Mouse (Mus musculus): ENCODE measurements around the gene Vmn1r41.

Gene Vmn1r41

DNA sequence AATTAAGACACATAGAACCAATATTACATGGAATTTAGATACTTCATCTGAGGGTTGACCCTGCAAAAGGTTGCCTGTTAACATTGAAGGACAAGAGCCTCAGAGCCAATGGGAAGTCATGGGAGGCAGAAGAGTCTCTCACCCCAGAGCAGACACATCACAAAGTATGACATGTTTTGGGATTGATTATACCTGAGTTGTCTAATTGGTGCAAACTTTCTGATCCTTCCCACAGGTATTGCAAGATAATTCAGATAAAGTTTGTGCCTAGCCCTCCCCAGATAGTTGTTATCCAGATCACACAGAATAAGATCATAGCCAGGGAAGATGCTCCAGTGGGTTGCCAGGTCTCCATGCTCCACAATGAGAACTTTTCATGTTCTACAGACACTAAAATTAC lies at the start of gene Vmn1r41:
Gene Vmn1r41 (plus strand): TSS at position 301 of the 400 bp plus-strand sequence.
- no peak for DNase-seq

DNA sequence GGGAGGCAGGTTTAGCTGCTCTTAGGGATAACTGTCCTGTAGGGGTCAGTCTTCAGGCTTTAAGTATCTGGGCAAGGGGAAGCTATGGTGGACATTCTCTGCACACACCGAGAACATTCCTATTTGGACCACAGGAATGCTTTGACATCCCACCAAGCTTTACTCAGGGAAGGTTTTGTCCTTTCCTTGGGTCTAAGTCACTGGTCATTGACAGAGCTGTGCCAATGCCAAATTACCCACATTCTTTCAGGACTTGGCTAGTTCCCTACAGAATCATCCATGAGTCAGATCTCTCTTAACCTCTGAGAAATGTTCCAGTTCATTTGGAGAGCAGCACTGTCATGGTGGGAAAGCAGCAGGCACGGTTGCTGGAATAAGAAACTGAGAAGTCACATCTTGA lies 33.9 kb upstream of the Vmn1r41 start:
- DNase-seq, result no peak

DNA sequence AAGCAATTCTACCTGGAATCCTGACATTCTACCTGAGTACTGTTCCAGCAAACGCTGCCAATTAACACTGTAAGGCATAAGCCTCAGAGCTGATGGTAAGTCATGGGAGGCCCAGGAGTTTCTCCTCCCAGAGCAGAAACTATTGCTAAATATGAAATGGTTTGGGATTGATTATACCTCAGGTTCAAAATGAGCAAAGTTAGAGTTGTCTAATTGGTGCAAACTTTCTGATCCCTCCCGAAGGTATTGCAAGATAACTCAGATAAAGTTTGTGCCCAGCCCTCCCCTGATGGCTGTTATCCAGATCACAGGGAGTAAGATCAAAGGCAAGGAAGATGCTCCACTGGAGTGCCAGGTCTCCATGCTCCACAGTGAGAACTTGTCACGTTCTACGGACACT lies 33.3 kb upstream of the Vmn1r41 start, which contains the start of gene Vmn1r40:
Gene Vmn1r40 (plus strand): TSS at position 301 of the 400 bp plus-strand sequence.
- no peak for DNase-seq

DNA sequence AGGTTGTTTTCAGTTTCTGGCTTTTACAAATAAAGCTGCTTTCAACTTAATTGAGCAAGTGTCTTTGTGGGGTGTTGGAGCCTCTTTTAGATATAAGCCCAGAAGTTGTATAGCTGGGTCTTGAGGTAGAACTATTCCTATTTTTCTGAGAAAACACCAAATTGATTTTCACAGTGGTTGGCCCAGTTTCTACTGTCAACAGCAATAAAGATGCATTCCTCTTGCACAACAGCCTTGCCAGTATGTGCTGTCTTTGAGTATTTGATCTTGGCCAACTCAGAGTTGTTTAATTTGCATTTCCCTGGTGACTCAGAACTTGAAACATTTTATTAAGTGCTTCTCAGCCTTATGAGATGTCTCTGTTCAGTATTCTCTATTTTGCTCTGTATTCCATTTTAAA lies 22.5 kb upstream of the Vmn1r41 start:
- no peak for DNase-seq

DNA sequence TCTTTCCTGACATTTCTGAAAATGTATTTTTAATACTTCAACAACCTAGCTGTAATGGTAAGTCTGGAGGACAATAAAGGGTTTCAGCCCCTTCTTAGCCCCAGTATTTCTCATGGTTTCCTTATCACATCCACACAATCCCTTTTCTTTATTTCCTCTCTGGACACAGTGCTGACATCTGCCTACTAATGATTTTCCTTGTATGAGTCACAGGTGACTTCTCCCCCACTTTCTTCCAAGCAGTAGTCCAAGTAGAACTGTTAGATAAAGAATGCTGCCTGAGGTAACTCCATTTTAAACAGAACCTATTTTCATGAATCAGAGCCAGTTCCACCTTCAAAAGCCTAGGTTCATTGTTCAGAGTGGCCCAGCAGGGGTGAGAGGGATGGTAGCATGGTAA lies 2.2 kb downstream of the Vmn1r41 start:
- no peak for DNase-seq

DNA sequence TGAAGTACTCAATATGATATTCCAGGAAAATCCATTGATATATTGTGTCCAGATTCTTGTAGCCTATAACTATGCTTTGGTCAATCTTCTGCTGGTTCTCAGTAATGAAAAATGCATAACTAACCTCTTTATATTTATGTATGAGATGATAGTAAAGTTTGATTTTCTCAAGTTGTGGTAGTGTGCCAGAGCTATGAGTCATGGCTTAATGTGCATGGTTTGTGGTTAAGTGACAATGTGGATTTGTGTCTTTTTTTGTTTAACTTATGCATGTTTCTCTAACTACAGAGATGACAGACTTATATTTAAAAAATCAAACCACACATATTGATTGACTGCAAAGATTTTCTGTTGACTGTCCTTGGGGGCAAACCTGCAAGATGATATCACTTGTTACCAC lies 49.7 kb downstream of the Vmn1r41 start:
- no peak for DNase-seq
